Mouse (Mus musculus) small intestine, adult 2 months (tissue): Measurements from ENCODE around the gene Lst1.

Source experiments
- CTCF ChIP-seq: fragments of 200-500 bp; IDR thresholded peaks from 2 replicates; pipeline ENCODE4 v1.5.1; 2012; ENCODE audit warnings: low read depth, mild to moderate bottlenecking, control low read depth, inconsistent platforms, low read length, moderate library complexity, mixed read lengths; ENCODE audit not compliant: insufficient replicate concordance, insufficient read length; ENCODE audit errors: extremely low read depth
- POLR2A ChIP-seq: fragments of 200-500 bp; IDR thresholded peaks from 2 replicates; pipeline ENCODE4 v1.6.1; 2012; ENCODE audit warnings: low read depth, mild to moderate bottlenecking, control low read depth, inconsistent platforms, low read length, moderate library complexity

DNA sequence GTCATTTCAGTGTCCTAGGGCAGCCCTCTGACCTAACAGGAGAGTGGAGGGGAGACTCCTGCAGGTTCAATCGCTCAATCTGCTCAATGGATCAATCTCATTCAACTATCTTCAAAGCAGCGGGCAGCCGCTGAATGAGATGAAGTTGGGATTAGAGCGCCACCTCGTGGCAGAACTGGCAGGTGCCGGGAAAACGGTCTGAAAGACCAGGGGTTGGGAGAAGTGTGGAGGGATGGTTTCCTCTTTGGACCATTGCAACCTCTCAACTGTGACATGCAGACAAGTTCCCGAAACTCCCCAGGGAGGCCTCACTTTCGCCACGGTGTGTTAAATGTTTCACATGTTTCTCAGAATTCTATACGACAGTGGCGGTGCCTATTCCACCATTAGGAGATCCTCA, 43.8 kb upstream of the Lst1 start:
- TF ChIP-seq CTCF (peak; percentile 91), POLR2A (no peak)
